Comparison of ENCODE assay signal across 8 mouse cellular contexts in the genomic region with DNA sequence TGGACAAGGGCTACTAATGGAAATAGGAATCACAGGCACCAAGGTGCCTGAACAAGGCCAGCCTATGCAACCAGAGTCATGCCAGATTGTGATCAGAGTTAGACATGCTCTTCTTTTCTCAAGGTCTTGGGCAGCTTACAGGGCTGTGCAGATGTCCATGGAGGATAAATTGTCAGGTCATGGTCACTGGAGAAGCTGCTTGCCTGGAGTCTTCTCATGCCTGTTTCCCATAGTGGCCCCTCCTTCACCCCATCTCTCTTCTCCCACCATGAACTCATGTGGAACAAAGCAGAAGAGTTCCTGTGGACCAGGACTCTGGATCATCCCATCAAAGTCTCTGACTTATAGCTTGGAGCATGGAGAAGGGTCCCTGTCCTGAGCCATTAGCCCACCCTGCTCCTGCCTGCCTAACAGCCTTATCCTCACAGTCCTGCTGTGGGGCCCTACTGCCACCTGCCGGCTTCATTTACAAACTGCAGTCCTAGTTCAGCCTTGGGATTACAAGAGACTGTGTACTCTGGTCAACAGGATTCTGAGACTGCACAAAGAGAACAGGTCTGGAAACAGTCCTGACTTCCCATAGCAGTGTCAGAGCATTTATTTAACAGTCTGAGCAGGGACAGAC. TPM values are rescaled to one million over a fixed set of nuclear protein-coding genes. Genes with fewer than 3 reads are reported as not detected.
DNase-seq lines count a peak whose midpoint lies in the region; ATAC-seq and TF ChIP-seq lines count a peak whose summit lies in the region.
"Had no signal": no experiment of that assay in that cellular context is flagged by ENCODE, and none has a peak within 500 bp of the region (broad histone marks: within the 10 kb centered on the region; RNA-seq: fewer than 3 reads in every experiment).

No protein-coding gene starts in this region.

- no peak overlapping the region for H3K9ac ChIP-seq in intestine, embryonic 14.5 days (ENCODE audit: low read length)

- H3K27me3 ChIP-seq in intestine, embryonic 14.5 days (replicated peaks; ENCODE audit: control insufficient read depth, insufficient read depth, low read length) = no peaks in the 10 kb centered on the region
- H3K27me3 ChIP-seq in small intestine, adult 2 months (ENCODE audit: control insufficient read depth, insufficient read depth, low read length) = no peaks in the 10 kb centered on the region

- no peak overlapping the region for H3K4me3 ChIP-seq in intestine, embryonic 14.5 days (ENCODE audit: low read depth, low read length)
- H3K4me3 ChIP-seq in left cerebral cortex, adult 2 months = no peak overlapping the region
- H3K4me3 ChIP-seq in small intestine, adult 2 months (ENCODE audit: low read depth, low read length) = no peak overlapping the region
- H3K4me3 ChIP-seq: megakaryocyte, embryonic 14.5 days had no signal

- H3K4me1 ChIP-seq in intestine, embryonic 14.5 days (replicated peaks; ENCODE audit: control insufficient read depth, insufficient read depth, low read length) = no peaks in the 10 kb centered on the region
- H3K4me1 ChIP-seq in small intestine, adult 2 months (ENCODE audit: control insufficient read depth, insufficient read depth, insufficient read length, low read length) = no peaks in the 10 kb centered on the region

- WGBS in intestine, embryonic 14.5 days = 3% methylated on average over 1 of the region's 1 CpGs
- WGBS in small intestine, adult 2 months = 0% methylated on average over 1 of the region's 1 CpGs

- TF ChIP-seq POLR2A in small intestine, adult 2 months (IDR thresholded peaks at IDR 0.05; ENCODE audit: low read depth, low read length) = no peak

- ATAC-seq in intestine, embryonic 14.5 days (replicated peaks; ENCODE audit: low FRiP score, low TSS enrichment, low read depth) = peak; percentile 62; the same call in 1 of the 2 replicates
- peak; percentile 68 for ATAC-seq in megakaryocyte-erythroid progenitor cell, adult 5-6 weeks (replicated peaks; ENCODE audit: low FRiP score, low TSS enrichment, poor library complexity, severe bottlenecking)

- peak; percentile 97 for TF ChIP-seq CTCF in left cerebral cortex, adult 2 months (IDR thresholded peaks at IDR 0.05)
- TF ChIP-seq CTCF in small intestine, adult 2 months (IDR thresholded peaks at IDR 0.05; ENCODE audit: extremely low read depth, insufficient read length, insufficient replicate concordance, low read depth, low read length) = peak; percentile 90; the same call in 1 of the 2 replicates

- intact Hi-C loops in left cerebral cortex, adult 2 months (cut with DNase I) = loop anchor here (1.0 to 10.0 kb wide), 4 partner anchors 277 to 425 kb away; no protein-coding TSS in a partner anchor

- H3K4me2 ChIP-seq in intestine, embryonic 14.5 days (ENCODE audit: low read length) = no peak overlapping the region

- H3K27ac ChIP-seq in intestine, embryonic 14.5 days (ENCODE audit: low read depth) = no peak overlapping the region
- H3K27ac ChIP-seq in left cerebral cortex, adult 2 months = no peak overlapping the region
- no peak overlapping the region for H3K27ac ChIP-seq in small intestine, adult 2 months (ENCODE audit: insufficient read depth, low read depth, low read length)

- 0 out of 2 replicates have a peak, but pooled peaks cover 8% of the 10 kb centered on the region for H3K36me3 ChIP-seq in intestine, embryonic 14.5 days (ENCODE audit: control insufficient read depth, insufficient read depth, low read length)
- peaks cover 2% of the 10 kb centered on the region; the same call in 1 of the 2 replicates for H3K36me3 ChIP-seq in small intestine, adult 2 months (ENCODE audit: control insufficient read depth, insufficient read depth, low read length)

- peak; percentile 56 for DNase-seq in adrenal gland, adult 8-10 months
- peak; percentile 85 to 88 for DNase-seq in cerebellum, postnatal 25 days
- peak; percentile 65 to 70 for DNase-seq in frontal cortex, postnatal 25 days (ENCODE audit: low spot score in 2 of 2)
- DNase-seq in intestine, embryonic 14.5 days (ENCODE audit: low spot score) = peak; percentile 90
- peak; percentile 74 to 82 for DNase-seq in left cerebral cortex, adult 2 months (ENCODE audit: extremely low spot score in 1 of 2, low spot score in 2 of 2)

- H3K9me3 ChIP-seq in intestine, embryonic 14.5 days (ENCODE audit: control insufficient read depth, low read length) = no peaks in the 10 kb centered on the region
- H3K9me3 ChIP-seq: megakaryocyte, embryonic 14.5 days had no signal

RNA-seq across cellular contexts. Expression of a gene that starts 47.8 kb away (rescaled TPM):
- not detected for total RNA-seq in adrenal gland, adult 8-10 months (2022)
- 0.08 TPM in 1 of 2 replicates, not detected in the other for polyA plus RNA-seq in intestine, embryonic 14.5 days (2014; fragmentation: Nextera tagmentation; extraction: Ambion mirVana)
- not detected for total RNA-seq in left cerebral cortex, adult 2 months (2021)
- total RNA-seq in megakaryocyte-erythroid progenitor cell, adult 5-6 weeks (2014; fragmentation: Nextera tagmentation) = not detected in 2 replicates
- total RNA-seq in megakaryocyte-erythroid progenitor cell, adult 5-6 weeks (2017) = not detected in 2 replicates
- 1.9 and 7.3 TPM in 2 replicates for polyA plus RNA-seq in small intestine, adult 2 months (2012; rRNA removed)

RNA-seq across cellular contexts. Expression of a gene that starts 59.5 kb away (rescaled TPM):
- not detected for total RNA-seq in adrenal gland, adult 8-10 months (2022)
- 8.5 and 16.5 TPM in 2 replicates for polyA plus RNA-seq in intestine, embryonic 14.5 days (2014; fragmentation: Nextera tagmentation; extraction: Ambion mirVana)
- not detected for total RNA-seq in left cerebral cortex, adult 2 months (2021)
- not detected in 2 replicates for total RNA-seq in megakaryocyte-erythroid progenitor cell, adult 5-6 weeks (2014; fragmentation: Nextera tagmentation)
- total RNA-seq in megakaryocyte-erythroid progenitor cell, adult 5-6 weeks (2017) = not detected in 2 replicates
- 2,031 and 4,686 TPM in 2 replicates for polyA plus RNA-seq in small intestine, adult 2 months (2012; rRNA removed)
